Mouse (Mus musculus): ENCODE results near the gene Hoxa13.

GRCm38 (mm10) chr6:52221993-52222685 is 38.5 kb downstream of the Hoxa13 start:
- TF ChIP-seq CTCF (IDR thresholded peaks at IDR 0.05; ENCODE audit: insufficient read depth, low read length) = no peak
- no peak for TF ChIP-seq POLR2A (IDR thresholded peaks at IDR 0.05; ENCODE audit: borderline replicate concordance, extremely low read depth, low read depth, low read length)

All from lung, adult 2 months (tissue).